Mouse (Mus musculus) cortical plate, adult 2 months (tissue): ENCODE data around the gene Cdipt. TPM values are rescaled to one million over a fixed set of nuclear protein-coding genes. Genes with fewer than 3 reads are reported as not detected.

Experiments
- H3K27ac ChIP-seq: fragments of 200-500 bp; 2 replicates; pipeline ENCODE4 v1.5.1; 2012; ENCODE audit warnings: low read length, control low read depth, inconsistent platforms; ENCODE audit not compliant: insufficient read depth
- H3K4me1 ChIP-seq: fragments of 200-500 bp; 2 replicates; pipeline ENCODE4 v1.6.1; 2011; ENCODE audit warnings: low read length; ENCODE audit not compliant: control insufficient read depth, insufficient read depth
- H3K4me3 ChIP-seq: fragments of 200-500 bp; 2 replicates; pipeline ENCODE4 v1.5.1; 2011; ENCODE audit warnings: mild to moderate bottlenecking, low read length, control low read depth; ENCODE audit not compliant: insufficient read depth
- CTCF ChIP-seq: fragments of 200-500 bp; IDR thresholded peaks from 2 replicates; pipeline ENCODE4 v1.5.1; 2011; ENCODE audit warnings: mild to moderate bottlenecking, control low read depth, low read length; ENCODE audit not compliant: insufficient read depth; ENCODE audit errors: extremely low read depth
- POLR2A ChIP-seq: fragments of 200-500 bp; IDR thresholded peaks from 2 replicates; pipeline ENCODE4 v1.6.1; 2011; ENCODE audit warnings: mild to moderate bottlenecking, low read length, control low read depth; ENCODE audit not compliant: insufficient read depth; ENCODE audit errors: extremely low read depth
- polyA plus RNA-seq: library from polyadenylated mRNA; depleted of rRNA; stranded (reverse); fragments of >200 nt; gene quantifications from 2 replicates; pipeline ENCODE4 v1.2.3, GENCODE M21; 2012; rRNA removed

The Cdipt gene
- polyA plus RNA-seq, 1 experiment: 253 TPM

DNA sequence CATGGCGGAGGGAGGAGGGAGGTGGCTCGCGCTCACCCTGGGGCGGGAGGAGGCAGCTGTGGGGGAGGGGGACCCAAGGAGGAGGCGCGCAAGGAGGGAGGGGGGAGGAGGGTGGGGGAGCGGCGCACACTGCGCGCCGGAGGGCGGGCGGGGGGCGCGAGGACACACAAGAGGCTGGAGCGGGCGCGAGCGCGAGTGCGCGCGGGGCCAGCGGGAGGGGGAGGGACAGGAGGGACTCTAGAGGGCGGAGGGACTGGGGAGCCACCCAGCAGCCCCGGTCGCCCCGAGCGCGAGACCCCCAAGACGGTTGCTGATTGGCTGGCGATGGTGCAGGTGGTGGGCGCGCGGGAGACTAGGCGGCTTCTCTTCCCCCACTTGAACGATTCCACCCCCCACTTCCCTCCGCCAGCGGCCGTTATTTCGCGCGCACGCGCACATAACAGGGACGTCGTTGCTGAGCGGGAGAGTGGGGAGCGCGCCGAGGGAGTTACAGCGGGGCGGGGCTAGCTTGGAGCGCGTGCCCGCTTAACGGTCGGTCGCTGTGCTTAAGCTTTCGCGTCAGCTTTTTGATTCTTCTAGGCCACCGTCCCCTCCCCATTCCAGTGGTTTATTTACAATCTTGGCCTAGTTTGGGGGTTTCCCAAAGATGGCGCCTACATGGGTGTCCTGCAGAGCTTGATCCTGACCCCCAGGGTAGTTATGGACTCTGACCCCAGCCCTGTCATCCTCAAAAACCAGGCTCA is 51.4 kb downstream of the Cdipt start, which contains the start of gene Maz:
Gene Maz (minus strand): TSS at position 54 of the 743 bp plus-strand sequence.
- H3K4me1 ChIP-seq: peaks cover 8% of the 10 kb centered on the region
- peak; percentile 77; the same call in 1 of the 2 replicates for TF ChIP-seq POLR2A
- no peak for TF ChIP-seq CTCF
- peak within 1 kb of the TSS; percentile 99 for H3K27ac ChIP-seq
- H3K4me3 ChIP-seq: peak within 1 kb of the TSS; percentile 60

DNA sequence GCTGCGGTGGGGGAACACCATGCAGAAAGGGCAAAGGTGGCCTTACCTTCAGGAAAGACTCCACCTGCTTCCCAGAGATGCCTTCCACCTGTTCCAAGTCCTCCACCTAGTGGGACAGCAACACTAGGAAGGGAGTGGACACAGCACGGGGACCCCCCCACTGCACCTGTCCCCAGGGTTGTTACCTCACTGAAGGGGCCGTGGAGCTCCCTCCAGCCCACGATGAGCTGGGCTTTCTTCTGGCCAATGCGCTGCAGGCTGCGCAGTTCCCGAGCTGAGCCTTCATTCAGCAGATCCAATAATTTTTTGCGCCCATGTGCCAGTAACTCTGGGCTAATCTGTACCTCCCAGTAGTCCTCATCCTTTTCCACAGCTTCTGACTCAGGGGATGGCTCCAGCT is 52.2 kb downstream of the Cdipt start:
- H3K27ac ChIP-seq: peak overlapping the region; percentile 88
- peaks cover 8% of the 10 kb centered on the region for H3K4me1 ChIP-seq
- H3K4me3 ChIP-seq: peak overlapping the region; percentile 60
- no peak for TF ChIP-seq POLR2A
- TF ChIP-seq CTCF: no peak

Other genes starting within 250 kb of the Cdipt start
- gene Mapk3, start 216.3 kb upstream of the Cdipt start, polyA plus RNA-seq: 246 and 283 TPM in 2 replicates
- 2.5 and 3.1 TPM in 2 replicates for gene Gdpd3, start 209.6 kb upstream of the Cdipt start, polyA plus RNA-seq
- 539 and 545 TPM in 2 replicates for gene Ypel3, start 199.0 kb upstream of the Cdipt start, polyA plus RNA-seq
- gene Tbx6, start 194.4 kb upstream of the Cdipt start, polyA plus RNA-seq: 1.4 and 1.6 TPM in 2 replicates
- 75.4 and 77.7 TPM in 2 replicates for gene Ppp4c, start 183.4 kb upstream of the Cdipt start, polyA plus RNA-seq
- gene Fam57b, start 178.2 kb upstream of the Cdipt start, polyA plus RNA-seq: 108 and 124 TPM in 2 replicates
- gene 4930451I11Rik, start 144.3 kb upstream of the Cdipt start, polyA plus RNA-seq: 0.67 TPM in 1 of 2 replicates, not detected in the other
- gene Doc2a, start 128.5 kb upstream of the Cdipt start, polyA plus RNA-seq: 45.9 and 52.6 TPM in 2 replicates
- 58.5 and 69.2 TPM in 2 replicates for gene Hirip3, start 113.9 kb upstream of the Cdipt start, polyA plus RNA-seq
- 55.6 and 59.3 TPM in 2 replicates for gene Ino80e, start 113.5 kb upstream of the Cdipt start, polyA plus RNA-seq
- 103 and 104 TPM in 2 replicates for gene Taok2, start 91.2 kb upstream of the Cdipt start, polyA plus RNA-seq
- 31.9 and 35.9 TPM in 2 replicates for gene Tmem219, start 53.0 kb upstream of the Cdipt start, polyA plus RNA-seq
- 188 and 198 TPM in 2 replicates for gene Kctd13, start 47.0 kb upstream of the Cdipt start, polyA plus RNA-seq
- gene Asphd1, start 26.3 kb upstream of the Cdipt start, polyA plus RNA-seq: 55.7 and 63.8 TPM in 2 replicates
- 236 and 261 TPM in 2 replicates for gene Sez6l2, start 25.4 kb upstream of the Cdipt start, polyA plus RNA-seq
- 1.1 and 2.0 TPM in 2 replicates for gene Cdiptos, start 184 bp downstream of the Cdipt start, polyA plus RNA-seq
- gene Mvp, start 38.7 kb downstream of the Cdipt start, polyA plus RNA-seq: 8.0 and 8.2 TPM in 2 replicates
- gene Pagr1b, start 40.6 kb downstream of the Cdipt start, polyA plus RNA-seq: 1.8 and 2.2 TPM in 2 replicates
- 41.1 and 50.4 TPM in 2 replicates for gene Pagr1a, start 41.4 kb downstream of the Cdipt start, polyA plus RNA-seq
- gene Gm42742, start 45.2 kb downstream of the Cdipt start, polyA plus RNA-seq: 97.1 and 109 TPM in 2 replicates
- 371 and 405 TPM in 2 replicates for gene Prrt2, start 45.3 kb downstream of the Cdipt start, polyA plus RNA-seq
- gene Maz, start 51.1 kb downstream of the Cdipt start, polyA plus RNA-seq: 157 and 173 TPM in 2 replicates
- 8.6 and 10.1 TPM in 2 replicates for gene Kif22, start 66.6 kb downstream of the Cdipt start, polyA plus RNA-seq
- gene Zg16, start 111.4 kb downstream of the Cdipt start, polyA plus RNA-seq: 0.31 TPM in 1 of 2 replicates, not detected in the other
- 2.6 and 2.8 TPM in 2 replicates for gene AI467606, start 115.4 kb downstream of the Cdipt start, polyA plus RNA-seq
- 0.74 and 0.77 TPM in 2 replicates for gene Qprt, start 146.3 kb downstream of the Cdipt start, polyA plus RNA-seq
- 0.15 and 0.19 TPM in 2 replicates for gene Spn, start 161.9 kb downstream of the Cdipt start, polyA plus RNA-seq
- 85.0 and 99.3 TPM in 2 replicates for gene Cd2bp2, start 220.1 kb downstream of the Cdipt start, polyA plus RNA-seq
- gene Tbc1d10b, start 232.6 kb downstream of the Cdipt start, polyA plus RNA-seq: 70.4 and 76.0 TPM in 2 replicates
- gene Mylpf, start 233.0 kb downstream of the Cdipt start, polyA plus RNA-seq: 2.0 and 2.2 TPM in 2 replicates